In the genomic region with DNA sequence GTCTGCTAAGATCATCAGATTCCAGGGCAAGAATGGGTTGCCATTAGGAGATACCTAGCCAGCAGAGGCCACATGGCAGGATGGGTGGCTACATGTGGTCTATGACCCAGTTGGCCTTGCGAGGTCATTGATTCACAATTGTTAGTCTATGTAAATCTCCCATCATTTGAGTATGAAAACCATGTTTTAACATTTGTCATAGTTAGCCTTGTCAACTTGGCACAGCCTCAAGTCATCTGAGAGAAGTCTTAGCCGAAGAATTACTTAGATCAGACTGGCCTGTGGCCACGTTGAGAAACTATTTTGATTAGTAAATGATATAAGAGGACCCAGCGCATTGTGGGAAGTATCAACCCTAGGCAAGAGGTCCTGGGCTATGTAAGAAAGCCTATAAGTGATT, we compare ENCODE assay signal across 26 mouse cellular contexts. TPM values are rescaled to one million over a fixed set of nuclear protein-coding genes. Genes with fewer than 3 reads are reported as not detected.
"Had no signal": no experiment of that assay in that cellular context is flagged by ENCODE, and none has a peak within 500 bp of the region (broad histone marks: within the 10 kb centered on the region; RNA-seq: fewer than 3 reads in every experiment).

No protein-coding gene starts in this region.

- H3K4me1 ChIP-seq: midbrain, embryonic 10.5 days; midbrain, embryonic 12.5 days; neural tube, embryonic 13.5 days; neural tube, embryonic 15.5 days had no signal

- H3K27me3 ChIP-seq: midbrain, embryonic 12.5 days; neural tube, embryonic 13.5 days; neural tube, embryonic 15.5 days had no signal

- H3K9ac ChIP-seq: lung, embryonic 14.5 days; midbrain, embryonic 12.5 days; neural tube, embryonic 13.5 days; neural tube, embryonic 15.5 days had no signal

- ATAC-seq: midbrain, embryonic 16.5 days had no signal

- H3K4me3 ChIP-seq: midbrain, embryonic 10.5 days; midbrain, embryonic 12.5 days; myocyte; neural tube, embryonic 13.5 days; neural tube, embryonic 15.5 days had no signal

- H3K36me3 ChIP-seq: midbrain, embryonic 10.5 days; midbrain, embryonic 12.5 days; neural tube, embryonic 13.5 days; neural tube, embryonic 15.5 days had no signal

- H3K27ac ChIP-seq: midbrain, embryonic 10.5 days; midbrain, embryonic 12.5 days; neural tube, embryonic 13.5 days; neural tube, embryonic 15.5 days had no signal

- H3K4me2 ChIP-seq: lung, embryonic 14.5 days; midbrain, embryonic 12.5 days; neural tube, embryonic 13.5 days; neural tube, embryonic 15.5 days had no signal

- H3K9me3 ChIP-seq: midbrain, embryonic 10.5 days; midbrain, embryonic 12.5 days; neural tube, embryonic 13.5 days; neural tube, embryonic 15.5 days had no signal

- DNase-seq: lung, adult 18-20 months; lung, embryonic 14.5 days; lung, postnatal 10 days; lung, postnatal 4 days; midbrain, embryonic 14.5 days; retina, postnatal 1 day; right cerebral cortex, adult 18-20 months; right cerebral cortex, postnatal 25 days; right cerebral cortex, postnatal 4 days; spleen, adult 18-20 months; thymus, adult 18-20 months; thymus, postnatal 14 days; thymus, postnatal 36 days had no signal

RNA-seq across cellular contexts. Expression of a gene that starts 28.5 kb away (rescaled TPM):
- total RNA-seq: megakaryocyte-erythroid progenitor cell, adult 5-6 weeks had no signal
- polyA plus RNA-seq: liver, embryonic 16.5 days; lung, embryonic 14.5 days; lung, embryonic 16.5 days; midbrain, embryonic 10.5 days; midbrain, embryonic 12.5 days; midbrain, embryonic 14.5 days; midbrain, embryonic 16.5 days; neural tube, embryonic 11.5 days; neural tube, embryonic 13.5 days; neural tube, embryonic 15.5 days; small intestine, adult 2 months; stomach, embryonic 14.5 days; thymus, postnatal 0 days had no signal
